18 mouse cellular contexts compared by ENCODE assay signal in the genomic region with DNA sequence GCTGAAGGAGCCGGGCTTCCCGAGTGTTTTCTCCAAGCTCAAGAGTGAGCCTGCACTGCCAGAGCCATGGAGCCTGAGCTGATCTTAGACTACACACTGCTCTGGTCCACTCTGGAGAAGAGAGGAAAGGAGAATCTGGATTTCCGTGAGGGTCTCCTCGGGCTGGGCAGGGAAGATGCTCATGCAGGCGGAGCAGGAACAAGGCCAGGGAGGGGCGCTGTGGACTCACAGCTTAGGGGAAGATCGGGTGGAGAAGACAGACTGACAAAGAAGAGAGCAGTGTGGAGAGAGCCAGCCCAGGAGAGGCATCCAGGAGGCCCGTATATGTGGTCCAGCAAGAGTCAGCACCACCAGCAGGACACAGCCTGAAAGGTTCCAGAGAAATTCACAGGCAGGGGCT. TPM values are rescaled to one million over a fixed set of nuclear protein-coding genes. Genes with fewer than 3 reads are reported as not detected.
DNase-seq lines count a peak whose midpoint lies in the region; ATAC-seq and TF ChIP-seq lines count a peak whose summit lies in the region.
"Had no signal": no experiment of that assay in that cellular context is flagged by ENCODE, and none has a peak within 500 bp of the region (broad histone marks: within the 10 kb centered on the region; RNA-seq: fewer than 3 reads in every experiment).

No protein-coding gene starts in this region.

- ATAC-seq in hindbrain, postnatal 0 days = 0 out of 2 replicates have a peak, but pooled peaks have one; percentile 10
- no peak for ATAC-seq in hindbrain, embryonic 14.5 days (ENCODE audit: low FRiP score)
- no peak for ATAC-seq in liver, embryonic 11.5 days (replicated peaks; ENCODE audit: low FRiP score)
- ATAC-seq in liver, postnatal 0 days = no peak
- ATAC-seq: forebrain, embryonic 13.5 days; hindbrain, embryonic 16.5 days had no signal

- no peak for TF ChIP-seq EP300 in liver, postnatal 0 days (IDR thresholded peaks at IDR 0.05; ENCODE audit: low read depth)

- no peak overlapping the region for H3K4me3 ChIP-seq in hindbrain, postnatal 0 days (ENCODE audit: low read length)
- H3K4me3 ChIP-seq in hindbrain, embryonic 14.5 days (replicated peaks; ENCODE audit: low read length) = no peak overlapping the region
- no peak overlapping the region for H3K4me3 ChIP-seq in liver, embryonic 11.5 days (ENCODE audit: low read depth, low read length)
- H3K4me3 ChIP-seq in liver, postnatal 0 days (ENCODE audit: low read depth, low read length) = no peak overlapping the region
- H3K4me3 ChIP-seq: embryonic facial prominence, embryonic 13.5 days; forebrain, embryonic 13.5 days; limb, embryonic 15.5 days had no signal

- peak; percentile 33 to 46 for DNase-seq in cerebellum, postnatal 10 days
- DNase-seq in cerebellum, adult 11 months = no peak
- DNase-seq in hindbrain, postnatal 0 days (ENCODE audit: low spot score) = no peak
- DNase-seq in hindbrain, embryonic 14.5 days (ENCODE audit: low spot score) = no peak
- peak; percentile 7 for DNase-seq in liver
- no peak for DNase-seq in liver, embryonic 11.5 days (ENCODE audit: low spot score)
- DNase-seq in liver, postnatal 0 days = no peak
- no peak for DNase-seq in urinary bladder, postnatal 14 days (ENCODE audit: low spot score)
- DNase-seq: adrenal gland, adult 8-10 months; cerebellum, postnatal 14 days; gastrocnemius, postnatal 14 days; layer of hippocampus, postnatal 36 days; midbrain, embryonic 14.5 days had no signal

- no peak overlapping the region for H3K4me2 ChIP-seq in hindbrain, postnatal 0 days (ENCODE audit: low read depth, low read length)
- H3K4me2 ChIP-seq in hindbrain, embryonic 14.5 days (replicated peaks) = no peak overlapping the region
- H3K4me2 ChIP-seq in liver, embryonic 11.5 days = no peak overlapping the region
- H3K4me2 ChIP-seq in liver, postnatal 0 days (ENCODE audit: low read depth, low read length) = no peak overlapping the region
- H3K4me2 ChIP-seq: embryonic facial prominence, embryonic 13.5 days; forebrain, embryonic 13.5 days; limb, embryonic 15.5 days had no signal

- WGBS in hindbrain, postnatal 0 days = 57% methylated on average over 8 of the region's 8 CpGs
- 59% methylated on average over 8 of the region's 8 CpGs for WGBS in hindbrain, embryonic 14.5 days
- WGBS in liver, embryonic 11.5 days = 57% methylated on average over 8 of the region's 8 CpGs
- WGBS in liver, postnatal 0 days (ENCODE audit: insufficient replicate concordance) = 70% methylated on average over 8 of the region's 8 CpGs

- H3K9ac ChIP-seq in hindbrain, postnatal 0 days (replicated peaks; ENCODE audit: low read length) = no peak overlapping the region
- H3K9ac ChIP-seq in hindbrain, embryonic 14.5 days = no peak overlapping the region
- H3K9ac ChIP-seq in liver, embryonic 11.5 days (ENCODE audit: low read depth, low read length) = no peak overlapping the region
- no peak overlapping the region for H3K9ac ChIP-seq in liver, postnatal 0 days (replicated peaks)
- H3K9ac ChIP-seq: embryonic facial prominence, embryonic 13.5 days; forebrain, embryonic 13.5 days; limb, embryonic 15.5 days had no signal

- H3K27ac ChIP-seq in hindbrain, postnatal 0 days = no peak overlapping the region
- no peak overlapping the region for H3K27ac ChIP-seq in hindbrain, embryonic 14.5 days
- H3K27ac ChIP-seq in liver, embryonic 11.5 days (ENCODE audit: low read depth, low read length) = no peak overlapping the region
- no peak overlapping the region for H3K27ac ChIP-seq in liver, postnatal 0 days (ENCODE audit: low read depth)
- H3K27ac ChIP-seq: embryonic facial prominence, embryonic 13.5 days; forebrain, embryonic 13.5 days; limb, embryonic 15.5 days had no signal

- H3K27me3 ChIP-seq in hindbrain, postnatal 0 days (ENCODE audit: insufficient read depth, low read length) = no peaks in the 10 kb centered on the region
- H3K27me3 ChIP-seq in hindbrain, embryonic 14.5 days (ENCODE audit: control insufficient read depth, insufficient read depth, low read length) = no peaks in the 10 kb centered on the region
- no peaks in the 10 kb centered on the region for H3K27me3 ChIP-seq in liver, embryonic 11.5 days (replicated peaks; ENCODE audit: control insufficient read depth, insufficient read depth, low read length)
- H3K27me3 ChIP-seq in liver, postnatal 0 days (ENCODE audit: insufficient read depth, low read length) = no peaks in the 10 kb centered on the region
- H3K27me3 ChIP-seq: limb, embryonic 15.5 days had no signal

- peak; percentile 37 for TF ChIP-seq CTCF in hindbrain, postnatal 0 days (IDR thresholded peaks at IDR 0.05; ENCODE audit: low read depth)
- TF ChIP-seq CTCF in liver, postnatal 0 days (IDR thresholded peaks at IDR 0.05; ENCODE audit: low read depth) = peak; percentile 26

- H3K9me3 ChIP-seq in hindbrain, postnatal 0 days (ENCODE audit: low read length) = no peaks in the 10 kb centered on the region
- H3K9me3 ChIP-seq in hindbrain, embryonic 14.5 days (ENCODE audit: control insufficient read depth, low read length) = no peaks in the 10 kb centered on the region
- H3K9me3 ChIP-seq in liver, embryonic 11.5 days (ENCODE audit: control insufficient read depth, low read length) = no peaks in the 10 kb centered on the region
- no peaks in the 10 kb centered on the region for H3K9me3 ChIP-seq in liver, postnatal 0 days (ENCODE audit: low read length)
- H3K9me3 ChIP-seq: embryonic facial prominence, embryonic 13.5 days; forebrain, embryonic 13.5 days; limb, embryonic 15.5 days had no signal

- no peaks in the 10 kb centered on the region for H3K36me3 ChIP-seq in hindbrain, postnatal 0 days (ENCODE audit: insufficient read depth, low read length)
- H3K36me3 ChIP-seq in hindbrain, embryonic 14.5 days (replicated peaks; ENCODE audit: control insufficient read depth, insufficient read depth) = no peaks in the 10 kb centered on the region
- H3K36me3 ChIP-seq in liver, embryonic 11.5 days (ENCODE audit: control insufficient read depth, insufficient read depth, low read length) = no peaks in the 10 kb centered on the region
- no peaks in the 10 kb centered on the region for H3K36me3 ChIP-seq in liver, postnatal 0 days (replicated peaks; ENCODE audit: insufficient read depth, low read length)
- H3K36me3 ChIP-seq: embryonic facial prominence, embryonic 13.5 days; limb, embryonic 15.5 days had no signal

- H3K4me1 ChIP-seq in hindbrain, postnatal 0 days (ENCODE audit: insufficient read depth, low read length) = no peaks in the 10 kb centered on the region
- peaks cover 2% of the 10 kb centered on the region; the same call in 1 of the 2 replicates for H3K4me1 ChIP-seq in hindbrain, embryonic 14.5 days (replicated peaks; ENCODE audit: control insufficient read depth, insufficient read depth, low read length)
- no peaks in the 10 kb centered on the region for H3K4me1 ChIP-seq in liver, embryonic 11.5 days (replicated peaks; ENCODE audit: control insufficient read depth, insufficient read depth, low read length)
- H3K4me1 ChIP-seq in liver, postnatal 0 days (ENCODE audit: insufficient read depth) = no peaks in the 10 kb centered on the region
- H3K4me1 ChIP-seq: forebrain, embryonic 13.5 days had no signal

RNA-seq across cellular contexts. Expression of gene Psapl1, which starts 54.7 kb away (rescaled TPM):
- not detected in 2 replicates for total RNA-seq in hindbrain, postnatal 0 days (2014; rRNA removed)
- polyA plus RNA-seq in hindbrain, postnatal 0 days (2015; fragmentation: Nextera tagmentation; extraction: Ambion mirVana) = not detected in 2 replicates
- polyA plus RNA-seq in hindbrain, embryonic 14.5 days (2014; fragmentation: Nextera tagmentation; extraction: Ambion mirVana) = 0.13 and 0.17 TPM in 2 replicates
- polyA plus RNA-seq in liver, embryonic 11.5 days (2014; fragmentation: Nextera tagmentation; extraction: Ambion mirVana) = 0.07 TPM in 1 of 2 replicates, not detected in the other
- not detected in 2 replicates for polyA plus RNA-seq in liver, postnatal 0 days (2015; fragmentation: Nextera tagmentation; extraction: Ambion mirVana)
- total RNA-seq: gastrocnemius, postnatal 14 days; layer of hippocampus, postnatal 36 days had no signal
- polyA plus RNA-seq: heart, embryonic 14.5 days; midbrain, embryonic 14.5 days had no signal

Comparison
In these comparisons a context has a peak if more than half of its experiments do, and no peak if none do; other contexts are left out.
1. DNase-seq: peak in cerebellum, postnatal 10 days (2 of 2) and liver (single experiment); none in cerebellum, adult 11 months (single experiment), hindbrain, postnatal 0 days (single experiment), hindbrain, embryonic 14.5 days (single experiment), liver, embryonic 11.5 days (single experiment), liver, postnatal 0 days (single experiment) and urinary bladder, postnatal 14 days (single experiment).